Mouse (Mus musculus) kidney, embryonic 15.5 days (tissue): ENCODE results near the gene Chuk. TPM values are rescaled to one million over a fixed set of nuclear protein-coding genes. Genes with fewer than 3 reads are reported as not detected.

Experiments
- ATAC-seq: fragments of 200-750 bp; cut with Nextera tagmentation; replicated peaks from 2 replicates; pipeline ENCODE4 v1.8.0; 2017; ENCODE audit warnings: moderate TSS enrichment; ENCODE audit not compliant: low FRiP score
- H3K27ac ChIP-seq: fragments of 300-500 bp; sonication (generic); 2 replicates; pipeline ENCODE4 v1.5.1; 2015; ENCODE audit warnings: mild to moderate bottlenecking, inconsistent platforms
- H3K27me3 ChIP-seq: fragments of 300-500 bp; sonication (generic); 2 replicates; pipeline ENCODE4 v1.6.1; 2015; ENCODE audit warnings: inconsistent platforms
- H3K36me3 ChIP-seq: fragments of 300-500 bp; sonication (generic); 2 replicates; pipeline ENCODE4 v1.6.1; 2015; ENCODE audit warnings: inconsistent platforms
- H3K4me1 ChIP-seq: fragments of 300-500 bp; sonication (generic); 2 replicates; pipeline ENCODE4 v1.6.1; 2015; ENCODE audit warnings: inconsistent platforms
- H3K4me2 ChIP-seq: fragments of 300-500 bp; sonication (generic); 2 replicates; pipeline ENCODE4 v1.6.1; 2015; ENCODE audit warnings: moderate library complexity, mild to moderate bottlenecking, inconsistent platforms
- H3K4me3 ChIP-seq: fragments of 300-500 bp; sonication (generic); replicated peaks from 2 replicates; pipeline ENCODE4 v1.5.1; 2015; ENCODE audit warnings: mild to moderate bottlenecking, inconsistent platforms
- H3K9ac ChIP-seq: fragments of 300-500 bp; sonication (generic); 2 replicates; pipeline ENCODE4 v1.6.1; 2015; ENCODE audit warnings: mild to moderate bottlenecking, inconsistent platforms
- H3K9me3 ChIP-seq: fragments of 300-500 bp; sonication (generic); replicated peaks from 2 replicates; pipeline ENCODE4 v1.6.1; 2016; ENCODE audit warnings: inconsistent platforms
- WGBS: fragments of 180-500 bp; shearing (Covaris S2); methylation state at CpG from one replicate; pipeline ENCODE4 v1.1.7; 2015; ENCODE audit warnings: mixed read lengths; 5-methylcytosine and 5-hydroxymethylcytosine counted together
- polyA plus RNA-seq: library from polyadenylated mRNA; unstranded; fragments of >200 nt; fragmentation: Nextera tagmentation; extraction: Ambion mirVana; gene quantifications from 2 replicates; pipeline ENCODE4 v1.2.1, GENCODE M21; 2015

The Chuk gene
- polyA plus RNA-seq, 1 experiment from 2014 or later, result 48.4 TPM

- WGBS, result 50% methylated on average over 8 of the region's 8 CpGs
- Histone ChIP-seq H3K36me3 (no peaks in the 10 kb centered on the region), H3K9me3 (no peaks in the 10 kb centered on the region), H3K27ac (peak overlapping the region; percentile 8; the same call in 1 of the 2 replicates), H3K9ac (no peak overlapping the region), H3K4me3 (no peak overlapping the region), H3K4me1 (peaks cover 9% of the 10 kb centered on the region; the same call in 1 of the 2 replicates), H3K4me2 (no peak overlapping the region), H3K27me3 (no peaks in the 10 kb centered on the region)
- ATAC-seq, result peak; percentile 67; the same call in 1 of the 2 replicates
Observed at GRCm38 (mm10) chr19:44026956-44027530, 80.2 kb downstream of the Chuk start.

- Histone ChIP-seq H3K4me2 (no peak overlapping the region), H3K27me3 (no peaks in the 10 kb centered on the region), H3K27ac (no peak overlapping the region), H3K9ac (no peak overlapping the region), H3K4me1 (peaks cover 9% of the 10 kb centered on the region; the same call in 1 of the 2 replicates), H3K9me3 (no peaks in the 10 kb centered on the region), H3K4me3 (no peak overlapping the region), H3K36me3 (no peaks in the 10 kb centered on the region)
- 88% methylated on average over 13 of the region's 13 CpGs for WGBS
- ATAC-seq, result no peak
Observed at GRCm38 (mm10) chr19:44024921-44025585, 82.2 kb downstream of the Chuk start.

Other genes with a start within 250 kb of the Chuk start
- 23.7 and 24.4 TPM in 2 replicates for gene Dnmbp, start 167.3 kb downstream of the Chuk start, polyA plus RNA-seq
- gene Cpn1, start 120.9 kb downstream of the Chuk start, polyA plus RNA-seq, result 51.0 and 53.5 TPM in 2 replicates
- gene Cyp2c23, start 78.3 kb downstream of the Chuk start, polyA plus RNA-seq, result 0.27 and 0.66 TPM in 2 replicates
- gene Erlin1, start 37.7 kb downstream of the Chuk start, polyA plus RNA-seq, result 46.5 and 51.4 TPM in 2 replicates
- gene Cwf19l1, start 28.4 kb upstream of the Chuk start, polyA plus RNA-seq, result 31.0 and 34.2 TPM in 2 replicates
- 87.4 and 93.7 TPM in 2 replicates for gene Bloc1s2, start 39.0 kb upstream of the Chuk start, polyA plus RNA-seq
- 0.05 and 0.09 TPM in 2 replicates for gene Pkd2l1, start 85.0 kb upstream of the Chuk start, polyA plus RNA-seq
- gene Scd3, start 95.8 kb upstream of the Chuk start, polyA plus RNA-seq, result 0.45 and 0.66 TPM in 2 replicates
- gene Scd2, start 186.2 kb upstream of the Chuk start, polyA plus RNA-seq, result 185 and 195 TPM in 2 replicates
- gene Scd4, start 225.6 kb upstream of the Chuk start, polyA plus RNA-seq, result 0.09 and 0.10 TPM in 2 replicates